Mouse (Mus musculus): ENCODE results near the gene Plekho2. TPM values are rescaled to one million over a fixed set of nuclear protein-coding genes. Genes with fewer than 3 reads are reported as not detected.

The Plekho2 gene
- polyA plus RNA-seq, 1 experiment from 2014 or later, result 13.4 TPM

- Histone ChIP-seq H3K9ac (ENCODE audit: low read depth, low read length) (peak overlapping the region; percentile 67; the same call in 1 of the 2 replicates), H3K4me3 (replicated peaks; ENCODE audit: low read depth, low read length) (peak overlapping the region; percentile 55), H3K36me3 (ENCODE audit: insufficient read depth, low read length) (no peaks in the 10 kb centered on the region), H3K9me3 (replicated peaks; ENCODE audit: low read length) (no peaks in the 10 kb centered on the region), H3K4me1 (replicated peaks; ENCODE audit: insufficient read depth, low read length) (peaks cover 8% of the 10 kb centered on the region), H3K27ac (0 out of 2 replicates have a peak overlapping the region, but pooled peaks have one; percentile 14), H3K27me3 (ENCODE audit: insufficient read depth, low read length) (no peaks in the 10 kb centered on the region), H3K4me2 (ENCODE audit: low read length) (peak overlapping the region; percentile 72)
- TF ChIP-seq CTCF (IDR thresholded peaks at IDR 0.05; ENCODE audit: low read depth), result no peak
- no peak for ATAC-seq (replicated peaks; ENCODE audit: low FRiP score, low read depth)
- DNase-seq (ENCODE audit: low spot score), result peak; percentile 61
- 31% methylated on average over 9 of the region's 9 CpGs for WGBS
Observed at GRCm38 (mm10) chr9:65578801-65579249, 1.0 kb downstream of the Plekho2 start.

DNA sequence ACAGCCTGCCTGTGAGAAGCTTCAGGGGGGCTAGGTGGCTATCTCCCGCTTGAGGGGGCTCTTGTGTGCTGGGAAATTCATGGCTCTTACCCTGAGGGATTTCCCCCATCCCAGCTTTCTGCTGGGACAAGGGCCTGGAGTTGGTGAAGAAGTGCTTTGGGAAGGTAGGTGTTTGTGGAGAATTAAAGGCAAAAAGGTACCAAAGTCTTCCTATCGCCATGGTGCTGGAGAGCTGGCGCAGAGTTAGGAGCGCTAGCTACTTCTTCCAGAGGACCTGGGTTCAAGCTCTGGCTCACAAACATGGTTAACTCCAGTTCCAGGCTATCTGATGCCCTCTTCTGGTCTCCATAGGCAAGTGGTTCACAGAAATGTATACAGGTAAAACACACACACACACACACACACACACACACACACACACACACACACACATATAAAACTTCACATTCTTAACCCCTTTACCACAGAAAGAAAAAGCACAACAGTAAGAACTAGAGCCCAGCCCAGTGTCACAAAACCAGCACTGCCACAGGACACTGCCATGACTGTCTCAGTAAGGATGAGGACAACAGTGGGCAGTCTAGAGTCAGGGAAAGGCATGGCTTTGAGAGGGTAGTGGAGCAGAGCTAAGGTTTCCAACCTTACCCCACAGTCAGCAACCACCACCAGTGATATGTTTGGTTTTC, 2.2 kb downstream of the Plekho2 start:
- H3K27me3 ChIP-seq (ENCODE audit: insufficient read depth, low read length), result no peaks in the 10 kb centered on the region
- H3K27ac ChIP-seq, result no peak overlapping the region
- H3K4me2 ChIP-seq (ENCODE audit: low read length), result peak overlapping the region; percentile 72; the same call in 1 of the 2 replicates
- no peak overlapping the region for H3K9ac ChIP-seq (ENCODE audit: low read depth, low read length)
- no peak for ATAC-seq (replicated peaks; ENCODE audit: low FRiP score, low read depth)
- no peak overlapping the region for H3K4me3 ChIP-seq (replicated peaks; ENCODE audit: low read depth, low read length)
- 0 out of 2 replicates have a peak, but pooled peaks cover 4% of the 10 kb centered on the region for H3K36me3 ChIP-seq (ENCODE audit: insufficient read depth, low read length)
- TF ChIP-seq CTCF (IDR thresholded peaks at IDR 0.05; ENCODE audit: low read depth), result peak; percentile 35; the same call in 1 of the 2 replicates
- DNase-seq (ENCODE audit: low spot score), result no peak
- WGBS, result 93% methylated on average over 4 of the region's 4 CpGs
- no peaks in the 10 kb centered on the region for H3K9me3 ChIP-seq (replicated peaks; ENCODE audit: low read length)
- H3K4me1 ChIP-seq (replicated peaks; ENCODE audit: insufficient read depth, low read length), result peaks cover 8% of the 10 kb centered on the region

- Histone ChIP-seq H3K9ac (ENCODE audit: low read depth, low read length) (no peak overlapping the region), H3K36me3 (ENCODE audit: insufficient read depth, low read length) (0 out of 2 replicates have a peak, but pooled peaks cover 6% of the 10 kb centered on the region), H3K4me1 (replicated peaks; ENCODE audit: insufficient read depth, low read length) (peaks cover 8% of the 10 kb centered on the region), H3K9me3 (replicated peaks; ENCODE audit: low read length) (no peaks in the 10 kb centered on the region), H3K4me3 (replicated peaks; ENCODE audit: low read depth, low read length) (no peak overlapping the region), H3K4me2 (ENCODE audit: low read length) (peak overlapping the region; percentile 29; the same call in 1 of the 2 replicates), H3K27me3 (ENCODE audit: insufficient read depth, low read length) (no peaks in the 10 kb centered on the region), H3K27ac (peak overlapping the region; percentile 32; the same call in 1 of the 2 replicates)
- DNase-seq (ENCODE audit: low spot score) (peak; percentile 22), ATAC-seq (replicated peaks; ENCODE audit: low FRiP score, low read depth) (no peak)
- 27% methylated on average over 7 of the region's 7 CpGs for WGBS
- no peak for TF ChIP-seq CTCF (IDR thresholded peaks at IDR 0.05; ENCODE audit: low read depth)
Observed at GRCm38 (mm10) chr9:65576861-65577510, 2.9 kb downstream of the Plekho2 start.

GRCm38 (mm10) chr9:65575393-65576196, 4.2 kb downstream of the Plekho2 start:
- TF ChIP-seq CTCF (IDR thresholded peaks at IDR 0.05; ENCODE audit: low read depth), result no peak
- H3K27me3 ChIP-seq (ENCODE audit: insufficient read depth, low read length), result no peaks in the 10 kb centered on the region
- H3K4me2 ChIP-seq (ENCODE audit: low read length), result no peak overlapping the region
- ATAC-seq (replicated peaks; ENCODE audit: low FRiP score, low read depth), result no peak
- no peak overlapping the region for H3K27ac ChIP-seq
- H3K36me3 ChIP-seq (ENCODE audit: insufficient read depth, low read length), result 0 out of 2 replicates have a peak, but pooled peaks cover 12% of the 10 kb centered on the region
- peak; percentile 39 for DNase-seq (ENCODE audit: low spot score)
- H3K4me3 ChIP-seq (replicated peaks; ENCODE audit: low read depth, low read length), result no peak overlapping the region
- no peaks in the 10 kb centered on the region for H3K9me3 ChIP-seq (replicated peaks; ENCODE audit: low read length)
- WGBS, result 74% methylated on average over 8 of the region's 8 CpGs
- H3K4me1 ChIP-seq (replicated peaks; ENCODE audit: insufficient read depth, low read length), result peaks cover 8% of the 10 kb centered on the region
- no peak overlapping the region for H3K9ac ChIP-seq (ENCODE audit: low read depth, low read length)

GRCm38 (mm10) chr9:65574513-65575392, 5.1 kb downstream of the Plekho2 start:
- no peak overlapping the region for H3K27ac ChIP-seq
- H3K4me2 ChIP-seq (ENCODE audit: low read length), result no peak overlapping the region
- no peak overlapping the region for H3K9ac ChIP-seq (ENCODE audit: low read depth, low read length)

More at GRCm38 (mm10) chr9:65574513-65575392, 5.1 kb downstream of the Plekho2 start:
- 0 out of 2 replicates have a peak, but pooled peaks cover 13% of the 10 kb centered on the region for H3K36me3 ChIP-seq (ENCODE audit: insufficient read depth, low read length)
- peaks cover 8% of the 10 kb centered on the region for H3K4me1 ChIP-seq (replicated peaks; ENCODE audit: insufficient read depth, low read length)
- H3K4me3 ChIP-seq (replicated peaks; ENCODE audit: low read depth, low read length), result no peak overlapping the region
- no peak for ATAC-seq (replicated peaks; ENCODE audit: low FRiP score, low read depth)
- H3K9me3 ChIP-seq (replicated peaks; ENCODE audit: low read length), result no peaks in the 10 kb centered on the region
- DNase-seq (ENCODE audit: low spot score), result peak; percentile 65
- TF ChIP-seq CTCF (IDR thresholded peaks at IDR 0.05; ENCODE audit: low read depth), result no peak
- no peaks in the 10 kb centered on the region for H3K27me3 ChIP-seq (ENCODE audit: insufficient read depth, low read length)
- 82% methylated on average over 11 of the region's 11 CpGs for WGBS

Data from kidney, postnatal 0 days (tissue).